Mouse (Mus musculus) gastrocnemius, postnatal 4 days (tissue): ENCODE measurements around the gene Tnks1bp1. TPM values are rescaled to one million over a fixed set of nuclear protein-coding genes. Genes with fewer than 3 reads are reported as not detected.

Experiments
- DNase-seq, 2 experiments: peaks; one replicate each; pipeline ENCODE4 v3.0.0; 2021 to 2022; ENCODE audit warnings: low spot score in 2 of 2, mixed read lengths in 2 of 2
- long read RNA-seq, 2 experiments: library from polyadenylated mRNA; stranded (forward); transcript quantifications; one replicate each; pipeline ENCODE4 v2.0.0; 2021
- total RNA-seq, 2 experiments: library from RNA; stranded (reverse); gene quantifications; 2 replicates each; pipeline ENCODE4 v1.2.3; 2021

Gene Tnks1bp1
- 10 to 100 TPM; 89.8 to 92.6 TPM for total RNA-seq
- long read RNA-seq, experiment 1, full-length matches to known transcripts = 1 of 22 reads
- long read RNA-seq, experiment 1, partial matches to known transcripts = 18 of 22 reads
- long read RNA-seq, experiment 1, other reads (novel, unspliced or antisense) = 3 of 22 reads
- long read RNA-seq, experiment 2, full-length matches to known transcripts = 6 of 30 reads
- long read RNA-seq, experiment 2, partial matches to known transcripts = 15 of 30 reads
- long read RNA-seq, experiment 2, other reads (novel, unspliced or antisense) = 9 of 30 reads

DNA sequence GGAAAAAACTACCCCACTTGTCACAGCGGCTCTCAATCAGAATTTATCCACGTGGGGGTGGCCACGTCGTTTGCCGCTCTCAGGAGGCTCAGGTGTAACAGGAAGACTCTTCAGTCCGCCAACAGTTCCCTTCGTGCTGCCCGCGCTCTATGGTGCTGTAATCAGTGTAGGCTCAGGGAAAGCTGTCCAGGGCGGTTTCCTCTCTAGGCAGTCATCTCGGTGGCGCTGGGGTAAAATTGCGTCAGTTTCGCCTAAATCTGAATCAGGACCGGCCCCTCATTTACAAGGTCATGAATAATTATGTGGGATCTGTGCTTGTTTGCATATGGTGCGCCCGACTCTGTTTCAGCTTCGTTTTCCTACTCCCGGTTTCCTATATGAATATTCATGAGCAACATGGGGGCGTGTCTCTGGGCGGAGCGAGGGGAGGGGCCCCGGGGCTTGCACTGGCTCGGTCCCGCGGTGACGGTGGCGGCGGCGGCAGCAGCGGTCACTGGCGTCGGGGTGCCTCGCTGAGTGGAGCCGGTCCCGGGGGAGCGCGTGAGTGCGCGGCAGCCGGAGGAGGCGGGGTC is at the start of gene Tnks1bp1:
Gene Tnks1bp1, plus strand, starts transcription at position 427 of the 572 bp plus-strand sequence.
- peak; percentile 90 to 95 for DNase-seq

DNA sequence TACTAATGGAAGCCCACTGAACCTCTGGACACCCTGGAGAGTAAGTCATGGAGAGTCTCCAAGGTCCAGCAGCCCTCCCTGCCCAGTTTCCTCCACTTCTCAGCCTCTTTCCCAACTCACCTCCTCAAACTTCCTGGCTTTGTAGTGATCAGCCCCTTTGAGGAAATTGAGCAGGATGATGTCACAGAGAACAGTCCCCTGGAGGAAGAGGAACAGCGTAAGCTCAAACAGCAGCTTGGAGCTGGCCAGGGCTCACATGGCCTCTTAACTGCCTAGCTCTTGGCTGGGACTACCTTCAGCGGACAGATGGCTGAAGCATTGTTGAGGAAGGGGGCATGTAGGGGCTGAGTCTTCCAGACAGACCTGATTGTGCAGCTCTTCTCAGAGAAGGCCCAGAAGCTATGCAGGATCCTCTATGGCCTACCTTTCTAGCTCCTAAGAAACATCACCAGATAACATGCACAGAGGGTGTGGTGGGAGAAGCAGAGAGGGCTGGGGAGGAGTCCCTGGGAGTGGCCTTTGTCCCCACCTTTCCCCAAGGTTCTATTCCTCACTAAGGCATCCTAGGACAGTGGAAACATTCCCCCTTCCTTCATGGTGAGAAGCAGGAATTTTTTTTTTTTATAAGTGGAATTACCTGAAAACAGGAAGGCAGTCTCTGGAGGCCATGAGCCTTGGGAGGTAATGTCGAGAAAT is 48.2 kb upstream of the Tnks1bp1 start:
- DNase-seq = no peak

DNA sequence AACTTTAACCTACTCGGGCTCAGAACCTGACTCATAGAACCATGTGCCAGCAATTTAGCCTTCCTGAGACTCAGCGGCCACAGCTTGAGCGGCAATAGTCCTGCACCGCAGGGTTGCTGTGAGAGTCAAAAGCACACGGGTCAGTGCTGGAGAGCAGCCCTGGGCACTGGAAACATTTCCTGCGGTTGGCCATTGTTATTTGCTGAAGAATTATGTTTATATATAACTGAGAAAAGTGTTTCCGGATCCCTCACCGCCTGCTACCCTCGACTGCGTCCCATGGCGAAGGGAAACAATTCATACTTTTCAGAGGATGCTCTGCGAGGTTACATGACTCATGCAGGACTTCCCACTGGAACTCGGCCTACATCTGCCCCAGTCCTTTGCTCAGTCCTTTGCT is 46.3 kb upstream of the Tnks1bp1 start:
- no peak for DNase-seq

DNA sequence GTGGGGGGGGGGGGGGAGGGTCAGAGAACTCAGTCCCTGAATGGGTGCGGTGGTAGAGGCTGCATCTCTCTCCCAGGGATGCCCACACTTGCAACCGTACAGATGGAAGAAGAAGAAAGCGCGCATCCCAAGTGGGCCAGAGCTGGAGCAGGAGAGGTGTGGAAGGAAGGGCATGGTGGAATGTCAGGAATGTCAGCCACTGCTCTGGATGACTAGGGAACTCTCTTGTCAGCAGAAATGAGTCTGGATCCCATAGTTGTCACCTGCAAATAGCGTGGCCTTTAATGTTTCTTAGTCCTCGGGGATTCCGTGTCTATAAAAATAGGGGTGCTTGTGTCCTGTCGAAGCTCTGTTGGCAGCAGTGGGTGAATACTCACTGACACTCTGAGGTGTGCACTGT is 45.2 kb upstream of the Tnks1bp1 start:
- no peak for DNase-seq

DNA sequence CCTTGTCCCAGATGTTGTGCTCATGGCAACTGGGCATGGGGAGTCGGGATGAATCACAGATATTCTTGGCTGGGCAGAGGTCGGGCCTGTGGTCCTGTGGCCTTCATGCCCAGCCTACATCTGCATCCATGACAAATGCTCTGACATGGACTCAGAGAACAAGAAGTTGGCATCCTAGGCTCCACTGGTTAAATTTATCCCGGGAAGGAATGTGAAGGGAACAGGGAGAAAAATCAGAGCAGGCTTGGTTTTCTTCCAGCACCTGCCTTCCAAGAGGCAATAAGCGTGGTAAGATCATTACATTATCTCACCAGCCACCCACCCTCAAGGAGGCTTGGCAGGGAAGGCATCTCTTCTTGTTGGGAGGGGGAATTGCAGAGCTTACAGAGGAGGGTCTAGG is 43.5 kb upstream of the Tnks1bp1 start:
- DNase-seq = no peak

DNA sequence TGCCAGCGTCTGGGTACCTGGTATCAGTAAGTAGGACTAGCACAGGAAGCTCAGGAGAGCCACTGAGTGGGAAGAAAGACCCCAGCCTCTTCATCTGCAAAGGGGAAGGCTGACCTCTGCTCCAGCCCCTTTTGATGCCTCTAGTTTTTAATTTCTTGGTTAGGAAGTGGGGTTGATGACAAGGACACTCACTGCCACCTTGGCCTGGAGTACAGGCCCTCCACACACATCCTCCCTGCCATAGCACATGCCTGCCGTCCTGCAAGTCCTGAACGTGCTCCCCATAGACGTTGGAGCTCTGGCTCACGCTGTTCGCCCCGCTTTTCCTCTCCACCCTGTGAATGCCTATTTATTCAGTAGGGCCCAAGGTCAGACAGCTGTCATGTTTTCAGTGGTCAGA is 41.2 kb upstream of the Tnks1bp1 start:
- no peak for DNase-seq

DNA sequence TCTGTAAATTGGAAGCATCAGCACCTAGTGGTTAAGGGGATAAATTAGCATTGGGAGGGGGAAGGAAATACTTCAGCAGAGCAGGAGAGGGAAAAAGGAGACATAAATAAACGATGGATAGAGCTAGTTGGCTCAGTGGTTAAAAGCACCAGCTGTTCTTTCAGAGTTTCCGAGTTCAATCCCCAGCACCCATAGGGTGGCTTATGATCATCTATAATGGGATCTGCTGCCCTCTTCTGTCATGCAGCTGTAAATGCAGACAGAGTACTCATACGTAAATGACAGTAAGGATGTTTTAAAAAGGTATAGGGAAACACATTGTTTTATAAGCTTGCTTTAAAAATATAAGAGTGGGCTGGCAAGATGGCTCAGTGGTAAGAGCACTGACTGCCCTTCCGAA is 40.1 kb upstream of the Tnks1bp1 start:
- no peak for DNase-seq

DNA sequence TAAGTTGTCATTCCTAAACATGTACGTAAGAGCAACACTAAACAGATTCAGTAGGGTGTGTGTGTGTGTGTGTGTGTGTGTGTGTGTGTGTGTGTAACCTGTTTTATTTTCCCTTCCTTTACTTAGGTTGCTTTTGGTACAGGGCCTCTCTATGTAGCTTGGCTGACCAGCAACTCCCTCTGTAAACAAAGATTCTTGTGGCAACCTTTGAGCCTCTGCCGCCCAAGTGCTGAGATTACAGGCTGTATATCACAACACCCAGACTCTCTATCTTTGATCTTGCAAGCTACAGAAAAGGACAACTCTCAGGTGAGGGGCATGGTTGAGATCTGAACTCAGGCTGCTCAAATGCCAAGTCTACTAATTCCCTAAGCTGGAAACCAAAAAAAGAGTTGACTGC is 38.6 kb upstream of the Tnks1bp1 start:
- DNase-seq = no peak

DNA sequence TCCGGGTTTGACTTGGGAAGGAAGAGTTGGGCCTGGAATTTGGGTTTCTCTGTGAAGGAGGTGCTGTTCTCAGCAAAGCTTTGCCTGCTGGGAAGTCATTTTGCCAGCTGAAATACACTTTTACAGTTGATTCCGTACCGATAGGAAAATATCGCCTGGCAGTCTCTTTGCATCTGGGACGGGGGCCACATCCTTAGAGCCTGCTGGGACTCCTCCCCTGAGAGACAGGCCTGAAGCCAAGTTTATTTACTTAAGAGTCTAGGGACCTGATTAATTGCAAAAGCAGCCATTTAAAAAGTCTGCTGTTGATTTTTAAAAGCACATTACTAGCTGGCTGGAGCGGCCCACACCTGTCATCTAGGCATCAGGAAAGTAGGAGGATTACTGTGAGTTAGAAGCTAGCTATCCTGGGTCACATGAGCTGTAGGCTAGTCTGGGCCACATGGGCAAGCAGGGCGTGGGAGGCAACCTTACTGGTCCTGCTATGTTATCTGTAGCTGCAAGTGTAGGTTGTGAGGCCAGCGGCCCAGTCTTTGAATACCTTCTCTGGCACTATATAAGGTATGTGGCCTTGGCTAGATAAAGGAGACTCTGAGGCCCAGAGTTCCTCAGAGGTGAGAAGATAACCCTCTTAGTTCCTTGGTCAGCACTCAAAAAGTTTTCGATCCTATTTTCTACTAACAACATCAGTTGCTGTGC is 35.8 kb upstream of the Tnks1bp1 start:
- DNase-seq = no peak

DNA sequence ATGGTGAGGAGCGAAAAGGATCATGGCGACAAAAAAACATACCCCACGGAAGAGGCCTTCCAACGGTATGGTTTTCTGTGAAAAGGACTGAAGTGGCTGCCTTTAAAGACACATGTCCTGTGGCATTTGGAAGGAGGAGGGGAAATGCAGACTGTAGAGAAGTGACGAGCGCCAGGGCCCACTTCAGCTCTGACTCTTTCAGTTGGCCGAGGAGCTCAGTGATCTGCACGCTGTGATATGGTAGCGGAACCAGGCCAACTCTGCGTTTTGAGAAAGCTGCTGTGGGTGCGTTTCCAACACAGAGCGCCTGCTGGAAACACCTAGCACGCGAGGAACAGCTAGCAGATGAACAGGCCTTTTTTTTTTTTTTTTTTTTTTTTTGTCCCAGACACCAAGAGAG is 35.1 kb upstream of the Tnks1bp1 start:
- DNase-seq = no peak

DNA sequence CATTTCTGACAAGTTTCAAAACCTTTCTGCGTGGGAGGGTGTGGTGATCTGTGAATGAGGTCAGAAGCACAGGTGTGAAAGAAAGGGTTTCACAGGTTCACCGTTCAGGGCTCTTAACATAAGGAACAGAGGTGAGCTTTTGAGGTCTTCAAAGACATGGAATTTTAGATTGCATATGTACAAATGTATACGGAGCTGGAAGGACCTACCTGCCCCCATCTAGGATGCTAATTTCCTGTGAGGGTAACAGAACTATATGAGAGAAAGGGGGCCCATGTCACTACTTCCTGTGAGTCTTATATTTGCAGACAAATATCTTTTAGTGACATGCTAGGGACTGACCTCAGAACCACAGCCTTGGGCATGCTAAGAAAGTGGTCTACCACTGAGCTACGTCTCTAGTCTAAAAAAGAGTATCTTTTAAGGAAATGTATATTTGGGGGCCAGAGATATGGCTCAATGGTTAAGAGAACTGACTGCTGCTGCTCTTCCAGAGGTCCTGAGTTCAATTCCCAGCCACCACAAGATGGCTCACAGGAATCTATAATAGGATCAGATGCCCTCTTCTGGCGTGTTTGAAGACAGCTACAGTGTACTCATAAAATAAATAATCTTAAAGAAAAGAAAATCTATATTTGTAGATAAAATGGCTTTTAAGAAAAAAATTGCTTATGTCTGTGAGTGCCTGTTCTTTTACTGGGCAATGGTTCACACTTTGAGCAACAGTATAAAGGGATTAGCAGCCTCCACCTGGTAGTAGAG is 33.8 kb upstream of the Tnks1bp1 start:
- no peak for DNase-seq

DNA sequence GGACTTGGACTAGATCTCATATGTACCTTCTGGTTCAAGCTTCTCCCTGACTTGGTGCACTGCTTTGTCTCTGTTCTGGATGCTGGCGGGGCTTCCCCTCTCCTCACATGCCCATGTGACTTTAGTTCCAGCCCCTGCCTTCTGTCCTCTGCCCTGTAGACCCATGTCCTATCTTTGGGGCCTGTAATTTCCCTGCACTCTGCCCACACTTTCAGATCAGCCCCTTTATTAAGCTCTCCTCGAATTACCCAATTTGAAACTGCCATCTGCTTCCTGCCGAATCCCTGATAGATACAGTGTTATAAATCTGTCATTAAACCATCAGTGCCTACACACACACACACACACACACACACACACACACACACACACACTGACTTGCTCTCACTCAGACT is 33.2 kb upstream of the Tnks1bp1 start:
- no peak for DNase-seq

DNA sequence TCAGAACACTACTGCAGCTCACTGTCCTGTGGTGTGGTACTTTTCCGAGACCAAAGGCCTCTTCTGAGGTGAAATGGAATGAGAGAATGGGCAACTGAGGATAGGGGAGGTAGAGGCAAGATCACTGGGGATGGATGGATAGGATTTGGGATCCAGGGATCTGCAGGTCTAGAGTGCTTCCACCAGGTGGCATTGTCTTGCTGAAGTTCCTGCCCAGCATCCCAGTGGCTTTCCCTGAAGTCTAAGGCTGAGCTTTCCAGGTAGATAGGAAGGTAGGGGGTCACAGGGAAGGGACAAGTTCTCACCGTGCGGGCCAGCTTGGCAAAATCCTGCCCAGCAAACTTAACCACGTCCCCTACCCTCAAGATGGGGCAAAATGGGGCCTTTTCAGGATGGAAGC is 25.8 kb upstream of the Tnks1bp1 start:
- DNase-seq = no peak

DNA sequence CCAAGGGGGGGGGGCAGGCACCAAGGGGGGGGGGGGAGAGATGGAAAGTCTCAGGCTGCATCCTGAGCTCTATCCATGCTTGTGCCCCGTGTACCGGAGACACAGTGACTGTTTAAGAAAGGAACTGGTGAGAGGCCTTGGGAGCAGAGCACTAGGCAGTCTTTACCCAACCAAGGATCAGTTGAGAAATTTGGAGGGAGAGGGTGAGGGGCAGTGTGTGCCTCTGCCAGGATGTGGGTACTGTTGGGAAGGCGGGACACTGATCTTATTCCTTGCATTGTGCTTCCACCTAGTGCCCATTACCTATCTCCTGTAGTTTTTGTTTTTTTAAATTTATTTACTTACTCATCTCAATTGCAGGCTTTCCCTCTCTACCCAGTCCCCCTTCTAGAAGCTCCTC is 21.6 kb upstream of the Tnks1bp1 start:
- DNase-seq = no peak

DNA sequence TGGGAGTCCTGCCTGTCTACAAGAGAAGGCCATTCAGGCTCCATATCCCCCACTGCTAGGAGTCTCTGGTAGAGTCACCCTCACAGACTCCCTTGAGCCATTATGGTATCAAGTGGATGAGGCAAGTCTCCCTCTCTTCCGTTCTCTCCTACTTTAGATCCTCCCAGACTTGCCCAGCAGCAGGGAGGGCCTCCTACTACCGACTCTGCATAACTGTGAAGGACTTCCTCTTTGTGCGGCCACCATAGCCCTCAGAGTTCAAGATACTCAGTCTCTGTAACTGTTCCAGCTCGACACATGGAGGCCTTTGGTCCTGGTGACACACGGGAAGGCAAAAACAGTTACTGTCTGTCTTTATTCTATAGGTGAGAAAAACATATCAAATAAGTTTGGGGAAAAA is 20.5 kb upstream of the Tnks1bp1 start:
- no peak for DNase-seq

DNA sequence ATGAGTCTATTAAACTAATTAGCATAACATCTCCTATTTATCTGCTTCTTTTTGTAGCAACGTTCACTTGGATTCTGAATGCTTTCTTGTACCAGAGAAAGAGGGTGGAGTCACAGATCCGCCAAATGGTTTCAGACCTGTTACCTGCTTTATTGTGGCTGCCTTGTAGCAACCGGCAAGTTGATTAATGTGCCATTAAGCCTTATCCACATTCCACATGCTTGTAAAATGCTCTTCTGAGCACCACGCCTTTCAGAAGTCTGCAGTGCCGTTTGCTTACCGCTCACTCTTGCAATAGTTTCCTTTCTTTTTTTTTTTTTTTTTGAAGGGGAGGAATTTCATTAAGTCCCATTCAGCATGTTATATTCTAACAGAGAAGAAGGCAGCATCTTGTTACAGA is 17.9 kb upstream of the Tnks1bp1 start:
- no peak for DNase-seq

DNA sequence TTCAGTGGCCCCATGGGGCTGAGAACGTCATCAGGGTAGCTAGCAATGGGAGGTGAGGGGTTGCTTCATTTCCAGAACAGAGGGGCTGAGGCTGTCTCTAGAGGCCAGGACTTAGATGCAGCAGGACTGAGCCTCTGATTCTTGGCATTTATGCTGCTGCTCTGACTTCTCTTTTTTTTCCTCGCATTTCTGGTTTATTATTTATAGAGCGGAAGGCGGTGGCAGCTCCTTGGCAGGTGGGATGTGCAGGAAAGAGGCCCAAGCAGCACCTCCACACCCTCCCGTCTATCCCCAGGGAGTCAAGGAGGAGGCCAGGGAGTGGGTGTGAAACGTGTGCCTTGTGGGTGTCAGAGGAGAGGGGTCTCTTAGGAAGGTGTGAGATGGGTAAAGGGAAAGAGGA is 16.8 kb upstream of the Tnks1bp1 start:
- no peak for DNase-seq

DNA sequence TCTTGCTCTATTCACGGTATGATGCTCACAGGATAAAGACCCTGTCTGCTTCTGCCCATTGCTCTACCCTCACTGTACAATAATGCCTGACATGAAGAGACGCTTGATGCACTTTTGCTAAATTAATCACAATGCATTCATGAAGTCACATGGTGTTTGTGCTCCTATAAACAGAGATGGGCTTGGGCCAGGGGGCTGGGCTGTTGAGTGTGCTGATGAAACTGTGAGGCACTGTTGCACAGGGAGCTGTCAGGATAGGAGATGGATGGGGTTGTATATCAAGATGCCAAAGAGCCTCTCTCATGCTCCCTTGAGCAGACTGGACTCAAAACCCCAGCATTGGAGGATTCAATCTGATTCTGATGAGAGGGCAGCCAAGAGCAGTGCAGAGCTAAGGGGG is 14.7 kb upstream of the Tnks1bp1 start:
- DNase-seq = no peak

DNA sequence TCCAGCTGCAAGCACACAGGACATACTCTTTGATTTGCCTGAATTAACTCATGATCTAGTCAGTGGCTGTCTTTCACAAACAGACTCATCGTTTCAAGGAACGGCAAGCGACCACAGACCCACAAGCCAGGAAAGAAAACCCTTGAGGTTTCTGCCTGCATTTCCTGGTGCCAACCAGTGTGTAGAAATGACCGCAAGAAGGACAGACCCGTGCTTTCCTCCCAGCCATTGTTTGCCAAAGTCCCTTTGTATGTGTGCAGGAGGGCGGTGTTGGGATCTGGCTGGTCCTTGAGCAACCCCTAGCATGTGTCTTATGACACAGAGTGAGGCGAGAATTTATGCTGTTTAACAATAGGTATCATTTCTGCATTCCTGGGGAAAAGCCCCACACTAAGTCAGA is 13.7 kb upstream of the Tnks1bp1 start:
- no peak for DNase-seq

DNA sequence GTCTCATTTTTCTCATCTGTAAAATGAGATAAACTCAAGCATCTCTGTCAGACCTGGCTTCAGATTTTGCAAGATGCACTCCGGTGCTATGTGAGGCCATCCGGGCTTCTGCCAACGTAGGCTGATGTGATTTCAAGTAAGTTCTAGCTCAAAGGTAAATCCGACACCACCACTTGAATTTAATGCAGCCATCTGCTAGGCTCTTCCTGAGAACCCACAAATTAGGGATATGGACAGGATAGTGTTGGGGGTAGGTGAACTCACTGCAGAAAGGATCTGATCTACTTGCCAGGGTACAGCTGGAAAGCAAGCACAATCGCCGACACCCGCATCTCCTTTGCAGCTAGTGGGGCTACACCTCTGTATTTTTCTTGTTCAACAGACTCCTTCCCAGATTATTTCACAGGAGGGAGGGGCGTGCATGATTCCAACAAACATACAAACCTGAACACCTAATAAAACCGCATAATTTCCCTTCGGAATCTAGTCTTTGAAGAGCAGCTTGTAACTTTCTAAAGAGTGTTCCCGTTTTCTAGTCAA is 11.2 kb upstream of the Tnks1bp1 start:
- DNase-seq = no peak
